Mouse (Mus musculus): Measurements from ENCODE around the gene Txlng. TPM values are rescaled to one million over a fixed set of nuclear protein-coding genes. Genes with fewer than 3 reads are reported as not detected.

Gene Txlng
- polyA plus RNA-seq, 1 experiment from 2014 or later, result 11.8 TPM

GRCm38 (mm10) chrX:162752418-162752817, 76.8 kb downstream of the Txlng start:
- no peak overlapping the region for H3K4me2 ChIP-seq
- H3K9ac ChIP-seq (ENCODE audit: low read depth, low read length), result no peak overlapping the region
- no peaks in the 10 kb centered on the region for H3K9me3 ChIP-seq (replicated peaks; ENCODE audit: control insufficient read depth, low read length)
- H3K4me3 ChIP-seq (ENCODE audit: low read depth, low read length), result no peak overlapping the region
- H3K27me3 ChIP-seq (ENCODE audit: control insufficient read depth, insufficient read depth, low read length), result no peaks in the 10 kb centered on the region
- H3K4me1 ChIP-seq (ENCODE audit: control insufficient read depth, insufficient read depth, low read length), result no peaks in the 10 kb centered on the region
- no peaks in the 10 kb centered on the region for H3K36me3 ChIP-seq (ENCODE audit: control insufficient read depth, insufficient read depth, low read length)
- no peak for ATAC-seq (replicated peaks; ENCODE audit: insufficient number of reproducible peaks, low FRiP score, low TSS enrichment)
- 86% methylated on average over 2 of the region's 2 CpGs for WGBS (ENCODE audit: insufficient replicate concordance)
- H3K27ac ChIP-seq (ENCODE audit: low read depth, low read length), result no peak overlapping the region

GRCm38 (mm10) chrX:162748696-162749420, 80.4 kb downstream of the Txlng start:
- no peak overlapping the region for H3K4me2 ChIP-seq
- H3K9me3 ChIP-seq (replicated peaks; ENCODE audit: control insufficient read depth, low read length), result no peaks in the 10 kb centered on the region
- H3K27me3 ChIP-seq (ENCODE audit: control insufficient read depth, insufficient read depth, low read length), result no peaks in the 10 kb centered on the region
- H3K4me1 ChIP-seq (ENCODE audit: control insufficient read depth, insufficient read depth, low read length), result no peaks in the 10 kb centered on the region
- H3K4me3 ChIP-seq (ENCODE audit: low read depth, low read length), result no peak overlapping the region
- H3K27ac ChIP-seq (ENCODE audit: low read depth, low read length), result peak overlapping the region; percentile 66; the same call in 1 of the 2 replicates
- no peaks in the 10 kb centered on the region for H3K36me3 ChIP-seq (ENCODE audit: control insufficient read depth, insufficient read depth, low read length)
- 28% methylated on average over 9 of the region's 9 CpGs for WGBS (ENCODE audit: insufficient replicate concordance)
- H3K9ac ChIP-seq (ENCODE audit: low read depth, low read length), result no peak overlapping the region
- ATAC-seq (replicated peaks; ENCODE audit: insufficient number of reproducible peaks, low FRiP score, low TSS enrichment), result no peak

- peak; percentile 68 for ATAC-seq (replicated peaks; ENCODE audit: insufficient number of reproducible peaks, low FRiP score, low TSS enrichment)
- 27% methylated on average over 8 of the region's 9 CpGs for WGBS (ENCODE audit: insufficient replicate concordance)
- peak overlapping the region; percentile 61; the same call in 1 of the 2 replicates for H3K9ac ChIP-seq (ENCODE audit: low read depth, low read length)
- no peaks in the 10 kb centered on the region for H3K27me3 ChIP-seq (ENCODE audit: control insufficient read depth, insufficient read depth, low read length)
- H3K4me3 ChIP-seq (ENCODE audit: low read depth, low read length), result peak overlapping the region; percentile 47
- H3K27ac ChIP-seq (ENCODE audit: low read depth, low read length), result peak overlapping the region; percentile 66; the same call in 1 of the 2 replicates
- no peaks in the 10 kb centered on the region for H3K36me3 ChIP-seq (ENCODE audit: control insufficient read depth, insufficient read depth, low read length)
- H3K4me2 ChIP-seq, result peak overlapping the region; percentile 66
- no peaks in the 10 kb centered on the region for H3K4me1 ChIP-seq (ENCODE audit: control insufficient read depth, insufficient read depth, low read length)
- H3K9me3 ChIP-seq (replicated peaks; ENCODE audit: control insufficient read depth, low read length), result no peaks in the 10 kb centered on the region
These were observed 93.1 kb downstream of the Txlng start for GRCm38 (mm10) chrX:162736140-162736659.

- Histone ChIP-seq H3K4me1 (ENCODE audit: control insufficient read depth, insufficient read depth, low read length) (no peaks in the 10 kb centered on the region), H3K27me3 (ENCODE audit: control insufficient read depth, insufficient read depth, low read length) (no peaks in the 10 kb centered on the region), H3K4me3 (ENCODE audit: low read depth, low read length) (peak overlapping the region; percentile 47), H3K27ac (ENCODE audit: low read depth, low read length) (peak overlapping the region; percentile 66), H3K9me3 (replicated peaks; ENCODE audit: control insufficient read depth, low read length) (no peaks in the 10 kb centered on the region), H3K36me3 (ENCODE audit: control insufficient read depth, insufficient read depth, low read length) (no peaks in the 10 kb centered on the region), H3K4me2 (peak overlapping the region; percentile 66), H3K9ac (ENCODE audit: low read depth, low read length) (peak overlapping the region; percentile 61)
- WGBS (ENCODE audit: insufficient replicate concordance), result 23% methylated on average over 25 of the region's 25 CpGs
- peak; percentile 70; the same call in 1 of the 2 replicates for ATAC-seq (replicated peaks; ENCODE audit: insufficient number of reproducible peaks, low FRiP score, low TSS enrichment)
These were observed 94.0 kb downstream of the Txlng start for GRCm38 (mm10) chrX:162734997-162735929.

- H3K9me3 ChIP-seq (replicated peaks; ENCODE audit: control insufficient read depth, low read length), result no peaks in the 10 kb centered on the region
- no peaks in the 10 kb centered on the region for H3K36me3 ChIP-seq (ENCODE audit: control insufficient read depth, insufficient read depth, low read length)
- no peak overlapping the region for H3K9ac ChIP-seq (ENCODE audit: low read depth, low read length)
- H3K4me1 ChIP-seq (ENCODE audit: control insufficient read depth, insufficient read depth, low read length), result no peaks in the 10 kb centered on the region
- H3K27me3 ChIP-seq (ENCODE audit: control insufficient read depth, insufficient read depth, low read length), result no peaks in the 10 kb centered on the region
- no peak overlapping the region for H3K27ac ChIP-seq (ENCODE audit: low read depth, low read length)
- no peak for ATAC-seq (replicated peaks; ENCODE audit: insufficient number of reproducible peaks, low FRiP score, low TSS enrichment)
- H3K4me2 ChIP-seq, result no peak overlapping the region
- WGBS (ENCODE audit: insufficient replicate concordance), result 73% methylated on average over 4 of the region's 4 CpGs
- no peak overlapping the region for H3K4me3 ChIP-seq (ENCODE audit: low read depth, low read length)
These were observed 99.2 kb downstream of the Txlng start for GRCm38 (mm10) chrX:162730031-162730430.

MicroRNAs within 50 kb of the gene (microRNA counts, 519-probe panel; counts per million panel counts)
- microRNA mmu-miR-3473, result 32.2 counts per million

Small RNA genes within 50 kb of the gene (microRNA-seq; reads per million reads assigned to microRNA genes)
- not detected for gene Mir3473a (ENCODE audit: borderline number of aligned reads)

Other genes starting within 250 kb of the Txlng start
- gene Reps2, start 185.8 kb downstream of the Txlng start, polyA plus RNA-seq (2014; fragmentation: Nextera tagmentation; extraction: Ambion mirVana), result 0.36 and 0.61 TPM in 2 replicates
- 441 and 477 TPM in 2 replicates for gene Rbbp7, start 69.1 kb downstream of the Txlng start, polyA plus RNA-seq (2014; fragmentation: Nextera tagmentation; extraction: Ambion mirVana)
- gene Syap1, start 59.0 kb upstream of the Txlng start, polyA plus RNA-seq (2014; fragmentation: Nextera tagmentation; extraction: Ambion mirVana), result 30.9 and 33.0 TPM in 2 replicates
- 57.5 and 69.2 TPM in 2 replicates for gene Ctps2, start 71.8 kb upstream of the Txlng start, polyA plus RNA-seq (2014; fragmentation: Nextera tagmentation; extraction: Ambion mirVana)
- 0.63 TPM in 1 of 2 replicates, not detected in the other for gene S100g, start 135.1 kb upstream of the Txlng start, polyA plus RNA-seq (2014; fragmentation: Nextera tagmentation; extraction: Ambion mirVana)